Mouse (Mus musculus) T-cell, adult 2 months (primary cell): ENCODE results near the gene Ppp2r2d.

Experiments used
- DNase-seq: peaks from one replicate; pipeline ENCODE4 v3.0.0; 2022; ENCODE audit warnings: low spot score

The Ppp2r2d gene

DNA sequence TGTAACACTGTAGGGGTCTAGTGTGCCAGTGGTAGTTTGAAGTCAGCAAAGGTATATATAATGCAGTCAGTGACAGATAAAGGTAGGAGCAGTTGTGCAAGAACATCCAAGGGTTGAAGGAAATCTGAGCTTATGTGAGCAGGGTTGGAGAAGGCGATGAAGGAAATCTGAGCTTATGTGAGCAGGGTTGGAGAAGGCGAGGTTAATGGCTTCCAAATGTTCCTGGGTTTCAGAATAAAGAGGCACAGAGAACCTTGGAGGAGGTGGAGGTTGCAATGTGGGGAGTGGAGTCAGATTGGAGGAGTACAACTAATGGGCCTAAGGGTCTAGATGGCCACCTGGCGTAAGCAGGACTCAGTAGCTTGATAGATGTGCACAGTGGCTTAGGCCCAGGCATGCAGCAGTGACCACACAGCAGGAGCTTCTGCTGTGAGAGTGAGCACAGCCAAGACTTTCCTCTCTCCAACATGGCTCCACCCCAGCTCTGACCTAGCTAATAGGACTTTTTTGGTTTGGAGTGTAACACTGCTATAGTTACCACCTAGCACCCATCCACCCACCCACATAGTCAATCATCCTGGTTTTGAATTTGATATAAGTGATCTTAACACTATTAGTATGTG, 18.2 kb downstream of the Ppp2r2d start:
- DNase-seq: no peak

DNA sequence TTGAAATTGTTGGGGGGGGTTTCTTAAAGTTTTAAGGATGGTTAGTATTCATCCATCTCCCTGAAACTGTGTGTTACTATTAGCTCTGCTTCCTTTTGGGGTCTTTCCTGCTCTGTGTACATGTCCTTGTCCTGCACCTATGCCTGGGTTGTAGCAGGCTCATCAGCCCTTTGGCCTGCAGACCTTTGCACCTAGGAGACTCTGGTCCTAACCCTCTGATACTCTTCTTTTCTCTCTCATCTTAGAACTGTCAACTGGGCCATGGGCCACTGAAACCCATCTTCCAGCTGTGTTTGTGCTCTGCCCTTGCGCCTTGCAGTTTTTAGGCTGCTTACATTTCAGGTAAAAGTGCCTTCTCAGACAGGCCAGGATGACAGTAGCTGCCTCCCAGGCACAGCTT, 18.9 kb downstream of the Ppp2r2d start:
- DNase-seq: no peak

DNA sequence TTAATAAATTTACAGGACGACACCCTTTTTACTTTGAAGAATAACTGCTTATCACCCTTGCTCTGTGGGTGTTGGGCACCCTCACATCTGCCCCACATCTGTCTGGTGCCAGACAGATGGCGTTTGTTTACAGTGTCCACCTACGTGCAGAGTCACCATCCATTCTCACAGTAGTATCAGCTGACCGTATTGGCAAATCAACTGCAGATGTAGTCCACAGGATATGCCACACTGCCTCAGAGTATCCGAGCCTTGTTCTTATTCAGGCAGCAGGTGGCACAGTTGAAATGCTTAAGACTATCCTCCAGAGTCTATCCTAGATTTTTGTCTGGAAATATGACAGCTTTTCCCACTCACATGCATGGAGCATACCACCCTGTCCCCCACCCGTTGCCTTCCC, 21.4 kb downstream of the Ppp2r2d start:
- DNase-seq: no peak

DNA sequence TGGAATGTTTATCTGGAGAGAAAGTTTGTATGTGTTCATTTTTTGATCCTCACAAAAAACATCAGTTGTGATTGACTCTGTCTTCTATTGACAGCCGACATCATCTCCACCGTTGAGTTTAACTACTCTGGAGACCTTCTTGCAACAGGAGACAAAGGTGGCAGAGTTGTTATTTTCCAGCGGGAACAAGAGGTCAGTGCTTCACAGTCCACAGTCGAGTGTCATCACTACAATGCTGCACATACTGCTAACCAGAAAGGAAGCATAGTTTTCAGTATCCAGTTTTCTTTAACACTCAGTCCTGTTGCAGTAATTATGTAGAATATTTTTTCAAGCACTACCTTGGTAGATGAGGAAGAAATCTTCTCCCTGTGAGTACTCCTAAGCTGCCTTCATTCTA, 22.4 kb downstream of the Ppp2r2d start:
- no peak for DNase-seq

DNA sequence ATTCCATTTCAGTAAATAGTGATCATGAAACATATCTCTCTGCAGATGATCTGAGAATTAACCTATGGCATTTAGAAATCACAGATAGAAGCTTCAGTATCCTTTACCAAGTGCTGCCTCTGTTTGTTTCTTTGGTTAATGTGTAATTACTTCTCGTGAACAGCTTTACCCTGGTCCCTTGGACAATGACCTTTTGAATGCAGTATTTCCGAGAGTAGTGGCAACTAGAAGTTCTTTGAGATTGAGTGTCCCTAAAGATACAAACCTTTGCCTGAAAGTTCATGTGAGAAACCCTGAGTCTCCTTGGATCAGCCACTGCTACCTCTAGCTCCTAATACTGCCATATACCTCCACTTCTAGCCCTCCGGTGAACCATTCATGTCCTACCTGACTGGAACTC, 27.1 kb downstream of the Ppp2r2d start:
- DNase-seq: no peak

DNA sequence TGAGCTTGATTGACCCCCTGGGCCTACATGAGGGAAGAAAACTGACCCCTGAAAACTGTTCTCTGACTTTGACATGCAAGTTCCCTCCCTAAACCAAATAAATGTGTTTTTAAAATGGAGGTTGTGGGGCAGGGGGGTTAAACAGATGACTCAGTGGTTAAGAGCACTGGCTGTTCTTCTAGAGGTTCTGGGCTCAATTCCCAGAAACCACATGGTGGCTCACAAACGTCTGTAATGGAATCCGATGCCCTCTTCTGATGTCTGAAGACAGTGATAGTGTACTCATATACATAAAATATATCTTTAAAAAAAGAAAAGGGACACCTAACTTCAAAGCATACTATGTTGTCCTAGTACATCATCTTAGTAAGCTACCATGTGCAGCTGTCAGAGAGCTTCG, 29.2 kb downstream of the Ppp2r2d start:
- DNase-seq: no peak

DNA sequence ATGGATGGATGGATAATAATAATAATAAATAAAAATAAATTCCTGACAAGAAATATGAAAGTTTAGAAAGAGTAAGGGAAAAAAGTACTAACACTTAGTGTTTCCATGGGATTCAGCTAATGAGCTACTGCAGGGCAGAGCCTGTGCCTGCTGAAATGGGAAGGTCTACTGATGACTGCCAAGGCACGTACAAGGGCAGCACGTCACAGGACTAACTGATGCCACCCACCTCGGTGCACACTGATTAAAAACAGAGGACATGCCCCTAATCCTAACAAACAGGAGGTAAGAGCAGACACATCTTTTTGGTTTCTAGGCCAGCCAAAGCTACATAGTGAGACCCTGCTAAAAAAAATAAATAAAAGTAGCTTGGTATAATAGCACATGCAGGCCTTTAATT, 37.8 kb downstream of the Ppp2r2d start:
- DNase-seq: no peak

DNA sequence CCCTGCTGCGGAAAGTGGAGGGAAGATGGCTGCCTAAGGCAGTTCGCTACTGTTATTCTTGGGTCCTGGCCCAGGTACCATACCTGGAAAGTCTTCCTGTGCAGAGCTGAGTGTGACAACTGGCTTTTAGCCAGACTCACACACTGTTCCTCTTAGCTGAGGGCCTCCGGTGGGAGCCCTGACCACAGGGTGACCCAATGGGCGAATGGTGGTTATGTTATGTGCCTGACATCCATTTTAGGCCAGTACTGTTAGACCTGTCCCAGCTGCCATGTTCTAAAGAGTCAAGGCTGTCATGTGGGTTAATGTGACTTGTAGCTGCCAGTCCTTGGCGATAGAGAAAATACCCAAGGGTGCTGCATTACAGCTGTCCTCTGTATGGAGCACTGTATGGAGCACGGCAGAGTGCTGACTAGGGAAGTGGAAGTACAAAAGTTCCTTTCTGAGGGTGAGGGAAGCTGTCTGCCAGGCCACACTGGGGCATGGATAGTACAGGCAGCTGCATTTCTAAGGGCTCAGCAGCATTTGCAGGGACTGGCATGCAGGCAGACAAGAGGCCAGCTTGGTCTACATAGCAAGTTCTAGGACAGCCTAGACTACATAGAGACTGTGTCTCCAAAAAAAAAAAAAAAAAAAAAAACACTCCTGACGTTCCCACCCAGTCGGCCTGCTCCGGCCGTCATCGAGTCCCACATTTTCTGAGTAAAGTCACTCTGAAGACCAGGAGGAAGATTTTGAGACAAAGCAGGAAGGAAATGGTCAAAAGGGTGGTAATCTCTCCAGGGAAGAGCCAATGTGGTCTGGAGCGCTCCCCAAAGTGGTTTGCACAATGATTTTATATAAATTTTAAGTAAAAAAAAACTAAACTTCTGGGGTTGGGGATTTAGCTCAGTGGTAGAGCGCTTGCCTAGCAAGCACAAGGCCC, 39.7 kb downstream of the Ppp2r2d start:
- no peak for DNase-seq

DNA sequence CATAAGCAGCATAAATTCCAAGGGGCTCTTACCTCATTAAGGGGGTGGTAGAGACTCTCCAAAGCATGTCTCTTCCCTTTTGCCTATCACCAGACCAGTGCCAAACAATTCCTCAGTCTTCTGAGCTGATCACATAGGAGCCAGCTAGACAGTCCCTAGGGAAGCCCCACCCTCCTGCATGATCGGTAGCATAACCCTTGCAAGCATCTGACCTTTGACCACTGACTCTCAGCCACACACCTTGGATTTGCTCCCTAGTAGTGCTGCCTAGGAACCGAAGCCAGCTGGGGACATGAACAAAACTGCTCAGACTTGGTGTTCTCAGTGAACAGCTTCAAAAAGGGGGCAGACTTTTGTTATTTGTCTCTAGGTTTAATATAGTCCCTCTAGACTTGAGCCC, 52.2 kb downstream of the Ppp2r2d start:
- DNase-seq: no peak

DNA sequence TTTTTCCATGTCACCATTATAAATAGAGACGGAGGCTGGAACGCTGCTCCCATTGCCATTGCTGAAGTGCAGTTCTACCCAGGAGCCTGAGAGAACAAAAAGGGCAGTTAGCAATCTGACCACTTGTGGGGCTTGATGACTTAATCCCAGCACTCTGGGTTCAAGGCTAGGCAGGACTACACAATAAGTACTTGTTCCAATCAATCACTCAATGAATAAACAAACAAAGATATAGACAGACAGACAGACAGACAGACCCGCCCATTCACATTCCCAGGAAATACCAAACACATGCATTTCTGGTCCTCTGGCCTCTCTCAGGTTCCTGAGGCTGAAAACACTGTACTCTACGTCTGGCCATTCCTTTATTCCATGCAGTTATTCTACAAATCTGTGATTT, 52.9 kb downstream of the Ppp2r2d start:
- no peak for DNase-seq

DNA sequence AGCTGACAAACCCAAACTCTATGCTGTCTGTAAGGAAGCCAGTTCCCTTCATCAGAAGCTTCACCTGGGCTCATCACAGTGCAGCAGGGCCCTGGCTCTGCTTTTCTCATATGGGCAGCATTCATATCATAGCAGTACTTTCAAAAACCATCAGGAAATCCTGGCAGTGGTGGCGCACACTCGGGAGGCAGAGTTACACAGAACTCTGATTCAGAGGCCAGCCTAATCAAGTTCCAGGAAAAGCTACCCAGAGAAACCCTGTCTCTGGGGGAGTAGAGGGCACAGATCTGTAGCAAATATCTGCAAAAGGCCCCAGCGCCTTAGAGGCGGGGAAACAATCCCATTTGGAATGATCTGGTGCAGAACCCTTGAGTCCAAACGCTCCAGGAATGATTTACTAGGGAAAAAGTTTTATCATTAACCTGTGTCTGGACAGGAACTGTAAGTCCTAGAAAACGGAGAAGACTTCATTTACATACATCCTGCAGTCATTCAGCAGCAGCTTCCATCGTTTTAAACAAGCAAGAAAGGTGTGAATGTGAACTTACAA, 58.1 kb downstream of the Ppp2r2d start:
- DNase-seq: no peak

DNA sequence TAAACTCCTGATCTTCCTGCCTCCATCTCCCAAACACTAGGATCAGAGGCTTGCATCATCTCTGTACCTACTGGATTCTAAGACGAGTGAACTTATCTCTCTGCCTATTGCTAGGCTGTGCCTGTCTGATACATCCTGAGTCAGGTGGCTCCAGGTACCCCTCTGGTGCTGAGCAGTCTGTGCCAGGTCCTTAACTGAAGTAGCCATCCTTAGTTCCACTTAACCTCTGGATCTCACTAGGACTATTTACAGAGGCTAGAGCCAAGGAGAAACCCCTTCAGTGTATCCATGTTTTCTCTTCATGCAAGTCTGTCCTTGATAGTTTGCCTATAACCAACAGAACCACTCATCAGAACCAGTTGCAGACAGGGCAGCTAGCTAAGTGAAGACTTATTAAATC, 60.6 kb downstream of the Ppp2r2d start:
- DNase-seq: no peak

DNA sequence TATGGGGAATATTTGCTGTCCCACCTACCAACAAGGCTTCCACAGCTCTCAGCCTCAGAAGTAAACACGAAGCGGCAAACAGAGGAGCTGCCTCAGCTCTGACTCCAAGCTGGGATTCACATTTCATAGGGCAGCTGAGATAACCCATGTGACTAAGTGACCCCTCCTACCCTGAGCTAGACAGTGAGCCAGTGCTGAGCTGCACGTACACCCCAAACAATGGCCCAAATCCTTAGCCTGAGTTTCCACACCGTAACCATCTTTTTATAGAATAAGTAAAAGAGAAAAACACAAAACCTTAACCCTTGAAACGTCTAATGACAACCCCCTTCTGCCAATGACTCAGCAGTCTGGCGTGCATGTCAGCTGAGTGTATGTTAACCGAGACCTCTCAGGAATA, 61.2 kb downstream of the Ppp2r2d start:
- no peak for DNase-seq

DNA sequence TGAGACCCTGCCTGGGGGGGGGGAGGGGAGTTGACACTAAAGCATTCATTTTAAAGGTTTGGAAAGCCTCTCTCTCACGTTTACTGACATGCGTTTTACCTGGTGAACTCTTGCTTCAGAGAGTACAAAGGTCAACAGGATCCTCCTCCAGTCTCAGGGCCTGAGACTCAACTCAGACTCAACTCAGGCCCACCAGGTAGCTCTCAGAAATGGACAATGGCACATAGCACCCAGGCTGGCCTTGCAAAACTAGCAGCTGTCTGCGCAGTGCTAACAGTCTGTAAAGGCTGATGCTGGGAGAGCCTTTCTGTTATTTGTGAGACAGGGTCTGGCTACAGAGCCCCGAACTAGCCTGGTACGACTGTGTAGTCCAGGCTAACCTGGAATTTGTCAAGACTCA, 62.1 kb downstream of the Ppp2r2d start:
- no peak for DNase-seq

DNA sequence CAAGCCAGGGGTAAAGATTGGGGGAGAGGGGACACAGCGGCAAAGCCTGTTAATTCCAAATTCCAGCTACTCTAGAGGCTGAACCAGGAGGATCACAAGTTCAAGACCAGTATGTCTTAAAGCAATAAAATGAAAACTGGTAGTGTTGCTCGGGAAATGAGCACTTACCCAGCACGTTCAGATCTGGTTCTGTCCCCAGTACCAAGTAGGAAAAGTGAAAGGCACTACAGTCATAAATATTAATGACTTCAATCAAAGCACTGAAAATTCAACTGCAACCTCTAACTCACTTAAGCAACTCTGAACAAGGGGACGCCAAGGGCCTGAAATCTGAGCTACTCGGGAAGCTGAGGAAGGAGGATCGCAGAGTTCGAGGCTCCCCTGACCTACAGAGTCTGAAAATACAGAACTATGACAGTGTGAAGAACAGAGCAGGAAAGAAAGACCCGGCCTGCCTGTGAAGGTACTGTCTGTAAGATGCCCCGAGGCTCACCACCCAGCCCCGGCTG, 62.9 kb downstream of the Ppp2r2d start:
- DNase-seq: no peak

DNA sequence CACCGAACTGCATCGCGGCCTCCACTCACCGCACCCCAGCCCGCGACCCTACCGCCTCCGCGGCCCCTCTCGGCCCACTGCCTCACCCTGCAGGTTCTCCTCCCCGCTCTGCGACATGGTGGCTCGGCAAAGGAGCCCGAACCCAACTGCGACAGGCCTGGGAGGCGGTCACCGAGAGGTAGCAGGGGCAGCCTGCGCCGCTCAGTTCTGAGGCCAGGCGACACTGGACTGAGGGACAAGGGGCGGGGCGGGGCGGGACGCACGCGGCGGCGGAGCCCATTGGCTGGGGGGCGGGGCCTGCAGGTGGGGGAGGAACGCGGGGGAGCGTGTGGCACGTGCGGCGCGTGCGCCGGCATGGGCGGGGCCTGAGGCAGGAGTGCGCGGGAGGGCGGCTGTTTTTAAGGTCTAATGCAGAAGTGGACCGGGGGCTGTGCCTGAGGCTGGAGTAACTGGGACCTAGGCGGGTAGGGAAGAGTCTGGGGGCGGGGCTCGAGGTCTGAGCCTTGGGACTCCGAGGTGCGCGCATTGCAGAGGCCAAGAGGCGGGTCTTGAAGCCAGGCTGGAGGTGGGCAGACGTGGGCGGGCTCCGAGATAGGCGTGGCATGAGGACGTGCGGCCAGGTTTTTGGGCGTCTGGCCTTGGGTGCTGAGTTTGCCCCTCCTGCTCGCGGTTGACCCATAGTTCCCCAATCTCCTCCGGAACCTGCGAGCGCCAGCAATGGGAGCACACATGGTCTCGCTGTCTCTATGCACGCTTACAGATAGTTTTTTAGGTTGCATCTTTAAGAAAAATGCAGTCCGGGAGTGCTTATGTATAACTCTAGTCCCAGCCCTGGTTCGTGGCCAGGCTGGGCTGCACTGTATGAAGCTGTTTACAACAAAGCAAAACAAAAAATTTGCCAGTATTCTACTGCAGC, 63.7 kb downstream of the Ppp2r2d start, which contains the start of gene Bnip3:
Gene Bnip3 (minus strand): TSS at position 243 of the 916 bp plus-strand sequence.
- DNase-seq: peak; percentile 78

DNA sequence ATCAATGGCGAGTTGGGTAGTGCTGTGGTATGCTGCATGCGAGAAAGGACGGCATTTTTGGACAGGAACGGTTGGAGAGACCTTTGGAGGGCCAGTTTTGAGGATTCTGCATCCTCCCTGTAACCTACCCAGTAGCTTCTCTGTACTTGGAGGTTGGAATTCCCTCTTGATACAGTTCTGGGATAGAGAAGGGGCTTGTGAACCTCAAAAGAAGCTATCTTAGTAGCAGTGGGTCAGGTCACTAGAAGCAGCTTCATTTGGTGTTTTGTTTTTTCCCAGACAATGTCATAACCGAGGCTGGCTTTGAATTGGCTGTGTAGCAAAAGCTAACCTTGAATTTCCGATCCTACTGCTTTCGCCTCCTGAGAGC, 64.3 kb downstream of the Ppp2r2d start:
- no peak for DNase-seq

DNA sequence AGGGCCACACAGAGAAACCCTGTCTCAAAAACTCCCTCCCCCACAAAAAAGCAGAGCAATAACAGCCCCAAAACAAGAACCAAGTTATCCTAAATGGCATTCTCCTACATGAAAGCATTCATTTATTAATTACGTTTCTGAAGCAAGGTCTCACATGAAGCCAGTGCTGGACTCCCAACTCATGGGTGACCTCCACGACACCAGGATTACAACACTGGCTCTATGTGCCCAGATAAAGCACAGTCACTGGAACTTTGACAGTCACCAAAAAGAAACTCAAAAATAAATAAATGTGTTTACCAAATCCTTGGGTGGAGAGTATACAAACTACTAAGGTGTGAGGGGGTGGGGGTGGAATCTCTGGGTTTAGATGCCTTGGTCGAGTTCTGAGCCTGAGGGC, 67.7 kb downstream of the Ppp2r2d start:
- DNase-seq: no peak

DNA sequence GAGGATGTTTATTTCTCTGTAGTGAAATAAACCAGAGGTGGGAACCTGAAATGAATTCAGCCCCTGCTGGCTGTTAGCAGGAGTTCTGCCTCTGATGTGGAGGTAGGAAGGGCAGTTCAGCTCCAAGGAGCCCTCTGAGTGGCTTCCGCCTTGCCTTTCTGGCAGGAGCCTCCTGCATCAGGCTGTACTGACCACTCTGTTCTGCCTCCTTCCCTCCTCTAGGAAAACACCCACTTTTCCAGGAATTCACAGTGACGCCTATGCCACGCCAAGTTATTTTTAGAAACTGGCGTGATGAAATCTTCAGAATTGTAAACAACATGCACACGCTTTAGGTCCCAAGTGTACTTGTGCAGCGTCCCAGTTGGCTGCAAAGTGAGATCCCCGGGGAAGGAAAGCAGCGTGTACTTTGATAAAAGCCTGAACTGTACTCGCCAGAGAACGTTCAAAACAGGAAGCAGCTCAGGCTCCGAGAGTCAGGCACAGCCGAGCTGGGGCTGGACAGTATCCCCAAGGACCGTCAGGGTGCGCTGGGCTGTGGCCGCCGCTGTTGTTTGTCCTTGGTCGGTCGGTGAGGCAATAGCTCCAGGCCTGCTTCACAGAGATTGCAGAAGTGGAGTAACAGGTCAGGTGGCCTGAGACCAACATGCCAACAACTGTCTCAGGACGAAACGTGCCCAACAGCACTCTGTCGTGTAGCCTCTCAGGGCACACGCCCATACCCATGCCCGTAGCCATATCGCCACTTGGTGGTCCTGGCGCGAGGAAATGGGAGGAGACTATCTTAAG, 73.5 kb downstream of the Ppp2r2d start:
- DNase-seq: peak; percentile 20

DNA sequence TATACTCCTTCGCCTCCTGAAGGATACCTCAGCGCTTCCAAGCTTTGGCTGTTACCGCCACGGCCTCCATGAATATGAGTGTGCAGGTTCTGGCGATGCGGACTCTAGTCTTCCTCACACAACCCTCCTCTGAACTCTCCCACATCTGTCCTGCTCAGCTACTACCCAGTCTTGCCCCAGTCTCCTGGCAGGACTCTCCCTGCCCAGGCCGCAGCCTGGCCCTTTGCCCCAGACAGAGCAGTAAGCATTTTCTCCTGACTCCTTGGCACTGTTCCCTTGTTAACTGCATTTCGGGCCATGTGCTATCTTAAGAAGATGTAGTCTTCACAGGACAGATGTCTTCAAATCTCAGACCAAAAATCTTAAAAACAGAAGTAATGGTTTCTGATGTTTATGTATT, 75.7 kb downstream of the Ppp2r2d start:
- DNase-seq: no peak

DNA sequence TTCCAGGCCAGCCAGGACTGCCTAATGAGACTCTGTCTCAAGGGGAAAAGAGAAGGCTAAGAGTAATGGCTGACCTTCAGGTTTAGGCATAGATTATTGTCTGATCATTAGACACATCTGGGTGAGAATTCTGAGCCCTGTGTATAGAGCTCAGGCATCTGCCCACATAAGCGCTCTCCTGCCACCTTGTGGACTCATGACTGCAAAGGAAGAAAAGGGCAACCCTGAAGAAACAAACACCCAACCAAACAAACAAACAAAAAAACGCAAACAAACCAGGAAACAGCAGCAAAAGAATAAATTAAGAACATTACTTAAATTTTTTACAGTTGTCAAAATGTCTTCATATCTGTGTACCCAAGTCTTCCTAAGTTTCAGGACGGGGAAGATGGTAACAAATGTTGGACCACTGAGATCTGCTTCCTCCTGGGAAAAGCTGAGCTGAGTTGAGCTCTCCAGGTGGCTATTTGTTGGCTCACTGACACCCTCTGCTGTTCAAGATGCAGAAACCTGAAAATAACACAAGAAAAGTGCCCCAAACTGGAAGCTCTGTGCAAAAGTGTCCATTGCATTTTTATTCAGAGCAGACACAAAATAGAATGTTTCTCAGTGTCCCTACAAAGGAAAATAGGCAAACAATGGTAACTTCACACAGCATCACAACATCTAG, 78.0 kb downstream of the Ppp2r2d start:
- no peak for DNase-seq
